Mouse (Mus musculus) spleen, adult 2 months (tissue): ENCODE measurements around the gene A030005L19Rik. TPM values are rescaled to one million over a fixed set of nuclear protein-coding genes. Genes with fewer than 3 reads are reported as not detected.

ENCODE experiments used
- DNase-seq, 2 experiments: peaks; one replicate each; pipeline versions ENCODE4 v3.0.0 to v3.0.0-alpha.2; 2012 to 2021; ENCODE audit warnings: low spot score in 2 of 2, low read depth in 1 of 2
- H3K27ac ChIP-seq: fragments of 200-500 bp; 2 replicates; pipeline ENCODE4 v1.5.1; 2012; ENCODE audit warnings: low read length, inconsistent platforms; ENCODE audit not compliant: insufficient read depth
- H3K27me3 ChIP-seq: fragments of 200-500 bp; 2 replicates; pipeline ENCODE4 v1.6.1; 2012; ENCODE audit warnings: mild to moderate bottlenecking, moderate library complexity, low read length, inconsistent platforms; ENCODE audit not compliant: control insufficient read depth, insufficient read depth
- H3K36me3 ChIP-seq: fragments of 200-500 bp; 2 replicates; pipeline ENCODE4 v1.6.1; 2012; ENCODE audit warnings: mild to moderate bottlenecking, low read length, inconsistent platforms; ENCODE audit not compliant: control insufficient read depth, insufficient read depth
- H3K4me1 ChIP-seq: fragments of 200-500 bp; 2 replicates; pipeline ENCODE4 v1.6.1; 2011; ENCODE audit warnings: inconsistent platforms; ENCODE audit not compliant: control insufficient read depth, insufficient read depth, insufficient read length
- H3K4me3 ChIP-seq: fragments of 200-500 bp; 2 replicates; pipeline ENCODE4 v1.5.1; 2011; ENCODE audit warnings: mild to moderate bottlenecking, inconsistent platforms; ENCODE audit not compliant: insufficient read depth, insufficient read length; ENCODE audit errors: extremely low read depth
- CTCF ChIP-seq: fragments of 200-500 bp; IDR thresholded peaks from 2 replicates; pipeline ENCODE4 v1.5.1; 2011; ENCODE audit warnings: mild to moderate bottlenecking, inconsistent platforms; ENCODE audit not compliant: insufficient read depth, insufficient read length, insufficient replicate concordance; ENCODE audit errors: extremely low read depth
- POLR2A ChIP-seq: fragments of 200-500 bp; IDR thresholded peaks from 2 replicates; pipeline ENCODE4 v1.6.1; 2011; ENCODE audit warnings: low read depth, low read length, inconsistent platforms
- WGBS: fragments of 180-500 bp; shearing (Covaris S2); methylation state at CpG from one replicate; pipeline ENCODE4 v1.1.7; 2018; 5-methylcytosine and 5-hydroxymethylcytosine counted together
- polyA plus RNA-seq: library from polyadenylated mRNA; depleted of rRNA; stranded (reverse); fragments of >200 nt; gene quantifications from 2 replicates; pipeline ENCODE4 v1.2.3, GENCODE M21; 2012; rRNA removed

Gene A030005L19Rik
- polyA plus RNA-seq, 1 experiment = 1.4 TPM

DNA sequence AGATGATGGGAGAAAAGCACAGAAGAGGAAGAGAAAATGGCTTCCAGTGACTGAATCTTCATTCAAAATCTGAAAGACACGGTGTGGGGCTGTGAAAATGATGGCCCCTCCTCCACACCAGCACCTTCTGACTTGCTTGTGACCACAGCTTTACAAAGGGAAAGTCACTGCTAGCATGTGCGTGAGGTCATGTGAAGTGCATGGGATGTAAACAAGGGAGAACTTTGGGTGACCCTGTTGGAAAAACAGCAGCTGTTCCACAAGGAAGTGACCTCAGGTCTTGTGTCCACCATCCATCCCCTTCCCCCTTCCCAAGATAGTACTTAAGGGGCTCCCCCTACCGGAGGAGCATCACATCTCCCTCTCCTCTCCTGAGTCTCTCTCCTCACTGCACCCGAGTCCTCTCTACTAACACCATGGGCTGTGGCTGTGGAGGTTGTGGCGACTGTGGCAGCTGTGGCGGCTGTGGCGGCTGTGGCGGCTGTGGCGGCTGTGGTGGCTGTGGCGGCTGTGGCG is 46.8 kb downstream of the A030005L19Rik start, which contains the start of gene Gm47955:
Gene Gm47955 (plus strand): TSS at position 417 of the 516 bp plus-strand sequence.
- 91% methylated on average over 11 of the region's 11 CpGs for WGBS
- Histone ChIP-seq H3K4me3 (no peak within 1 kb of the TSS), H3K36me3 (no peaks in the 10 kb centered on the region), H3K27me3 (no peaks in the 10 kb centered on the region), H3K27ac (no peak within 1 kb of the TSS), H3K4me1 (no peaks in the 10 kb centered on the region)
- DNase-seq = no peak
- TF ChIP-seq CTCF = no peak
- TF ChIP-seq POLR2A = no peak

Other genes with a start within 250 kb of the A030005L19Rik start
- gene Mff, start 188.4 kb upstream of the A030005L19Rik start, polyA plus RNA-seq = 31.6 and 34.8 TPM in 2 replicates
- gene Tm4sf20, start 144.9 kb upstream of the A030005L19Rik start, polyA plus RNA-seq = not detected in 2 replicates
- not detected in 2 replicates for gene Gm47791, start 142.1 kb upstream of the A030005L19Rik start, polyA plus RNA-seq
- gene Agfg1, start 73.8 kb upstream of the A030005L19Rik start, polyA plus RNA-seq = 32.2 and 41.1 TPM in 2 replicates
- not detected in 2 replicates for gene A030014E15Rik, start 11.6 kb downstream of the A030005L19Rik start, polyA plus RNA-seq
- not detected in 2 replicates for gene Gm6217, start 18.1 kb downstream of the A030005L19Rik start, polyA plus RNA-seq
- gene A030003K21Rik, start 30.1 kb downstream of the A030005L19Rik start, polyA plus RNA-seq = not detected in 2 replicates
- not detected in 2 replicates for gene Gm7544, start 42.7 kb downstream of the A030005L19Rik start, polyA plus RNA-seq
- gene Gm47955, start 47.0 kb downstream of the A030005L19Rik start, polyA plus RNA-seq = not detected in 2 replicates
- gene Gm47959, start 87.2 kb downstream of the A030005L19Rik start, polyA plus RNA-seq = not detected in 2 replicates
- gene Slc19a3, start 125.1 kb downstream of the A030005L19Rik start, polyA plus RNA-seq = 0.13 and 0.21 TPM in 2 replicates
- gene Krtap28-10, start 129.2 kb downstream of the A030005L19Rik start, polyA plus RNA-seq = not detected in 2 replicates
- gene Gm47969, start 131.6 kb downstream of the A030005L19Rik start, polyA plus RNA-seq = not detected in 2 replicates
- not detected in 2 replicates for gene A030005K14Rik, start 146.1 kb downstream of the A030005L19Rik start, polyA plus RNA-seq
- not detected in 2 replicates for gene Krtap28-13, start 147.6 kb downstream of the A030005L19Rik start, polyA plus RNA-seq
- not detected in 2 replicates for gene Ccl20, start 203.4 kb downstream of the A030005L19Rik start, polyA plus RNA-seq
- not detected in 2 replicates for gene Daw1, start 246.4 kb downstream of the A030005L19Rik start, polyA plus RNA-seq